Mouse (Mus musculus) cerebellum, adult 2 months (tissue): ENCODE data around the gene Mrpl53.

Experiments
- CTCF ChIP-seq: fragments of 200-500 bp; IDR thresholded peaks from 2 replicates; pipeline ENCODE4 v1.5.1; 2011; ENCODE audit warnings: low read depth, mild to moderate bottlenecking, control low read depth, low read length, moderate library complexity, borderline replicate concordance; ENCODE audit not compliant: insufficient read depth
- POLR2A ChIP-seq: fragments of 200-500 bp; IDR thresholded peaks from 2 replicates; pipeline ENCODE4 v1.6.1; 2011; ENCODE audit warnings: low read length, control low read depth, borderline replicate concordance; ENCODE audit not compliant: insufficient read depth

DNA sequence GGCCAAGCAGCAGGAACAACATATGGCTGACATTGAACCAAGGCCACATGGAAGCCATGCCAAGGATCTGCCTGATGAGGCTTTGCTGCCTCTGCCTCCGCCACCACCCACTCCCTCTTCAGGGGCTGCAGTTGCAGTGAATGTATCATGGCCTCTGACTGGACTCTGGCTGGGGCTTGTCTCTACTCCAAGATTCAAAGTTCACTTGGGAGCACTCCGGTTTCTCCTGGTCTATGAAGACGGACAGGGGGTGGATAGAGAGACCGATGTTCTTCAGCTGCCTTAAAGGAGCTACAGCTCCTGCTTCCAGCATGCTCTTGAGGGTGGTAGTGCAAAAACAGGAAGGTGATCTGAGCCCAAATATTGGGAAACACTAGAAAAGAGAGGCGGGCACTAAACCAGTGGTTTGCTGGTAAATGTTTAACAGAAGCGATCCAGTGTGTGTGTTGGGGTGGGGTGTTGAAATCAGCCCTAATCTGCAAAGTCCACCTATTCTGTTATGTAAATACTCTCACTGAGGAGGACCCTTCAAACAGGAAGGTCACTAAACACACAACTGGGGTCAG, 22.7 kb downstream of the Mrpl53 start:
- no peak for TF ChIP-seq POLR2A
- TF ChIP-seq CTCF: no peak
